Mouse (Mus musculus) brain, adult 2 months (tissue): Measurements from ENCODE around the gene Rfpl4.
"Not testable (repeated sequence)": the region's sequence is repeated elsewhere in the genome, so short reads cannot be mapped to it uniquely, and the experiment has no call there.

Experiments used
- DNase-seq: peaks from one replicate; pipeline ENCODE4 v3.0.0; 2011; ENCODE audit warnings: low read depth, low spot score

The Rfpl4 gene

GRCm38 (mm10) chr7:5080815-5081214, 35.9 kb downstream of the Rfpl4 start:
- no peak for DNase-seq

DNA sequence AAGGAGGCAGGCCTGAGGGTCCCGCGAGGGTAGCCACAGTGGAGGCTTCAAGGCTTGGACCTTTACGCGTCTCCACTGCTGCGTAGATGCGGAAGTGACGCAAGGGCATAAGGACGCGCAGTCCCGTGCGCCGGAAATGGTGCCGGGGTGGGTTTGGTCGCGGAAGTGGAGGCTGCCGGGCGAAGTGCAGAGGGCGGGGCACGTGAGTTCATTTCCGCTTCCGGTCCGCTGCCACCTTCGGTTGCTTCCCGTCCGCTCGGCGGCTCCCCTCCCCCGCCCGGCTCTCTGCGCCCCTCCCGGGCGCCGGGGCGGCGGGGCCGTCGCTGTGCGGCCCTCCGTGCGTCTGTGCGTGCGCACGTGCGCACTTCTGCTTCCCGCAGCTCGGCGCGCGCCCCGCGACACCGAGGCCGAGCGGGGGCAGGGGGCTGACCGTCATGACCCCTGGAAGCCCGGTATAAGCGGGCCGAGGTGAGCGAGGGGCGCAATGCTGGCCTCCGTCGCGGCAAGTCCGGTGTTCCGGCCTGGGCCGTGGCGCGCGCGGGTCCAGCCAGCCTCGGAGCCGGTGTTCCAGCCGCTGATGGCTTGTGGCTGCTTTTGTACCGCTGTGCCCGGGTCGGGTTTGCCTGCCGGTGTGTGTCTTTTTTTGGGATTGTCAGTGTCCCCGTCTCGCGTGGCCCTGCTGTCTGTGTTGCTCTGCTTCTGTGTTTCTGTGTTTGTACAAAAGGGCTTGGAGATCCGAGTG, 36.6 kb downstream of the Rfpl4 start, which contains the start of gene Epn1:
TSS of gene Epn1 (plus strand) at position 226 of the 742 bp plus-strand sequence.
- DNase-seq, result peak; percentile 99

- not testable (repeated sequence) for DNase-seq
These were observed 37.3 kb downstream of the Rfpl4 start for GRCm38 (mm10) chr7:5079365-5080009.

GRCm38 (mm10) chr7:5076931-5077330, 39.8 kb downstream of the Rfpl4 start:
- no peak for DNase-seq

GRCm38 (mm10) chr7:5074984-5075383, 41.8 kb downstream of the Rfpl4 start:
- no peak for DNase-seq

DNA sequence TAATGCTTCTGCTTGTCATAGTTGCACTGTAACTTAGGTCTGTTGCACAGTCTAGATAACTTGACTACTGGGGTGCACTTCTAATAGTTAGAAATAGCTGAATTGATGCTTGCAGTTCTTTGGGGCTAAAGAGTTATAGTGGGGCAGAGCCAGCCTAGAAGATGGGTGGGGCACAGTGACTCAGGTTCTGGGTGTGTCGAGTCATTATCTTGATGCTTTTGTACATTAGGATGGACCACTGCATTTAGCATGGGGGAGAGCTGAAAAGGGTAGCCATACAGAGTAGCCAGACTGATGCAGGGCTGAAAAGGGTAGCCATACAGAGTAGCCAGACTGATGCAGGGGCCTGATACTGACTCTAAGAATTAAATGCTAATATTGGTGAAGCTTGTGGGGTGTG, 43.2 kb downstream of the Rfpl4 start:
- DNase-seq, result no peak

- DNase-seq, result no peak
These were observed 51.9 kb downstream of the Rfpl4 start for GRCm38 (mm10) chr7:5064886-5065285.

GRCm38 (mm10) chr7:5062360-5063001, 54.3 kb downstream of the Rfpl4 start:
- DNase-seq, result peak; percentile 89

DNA sequence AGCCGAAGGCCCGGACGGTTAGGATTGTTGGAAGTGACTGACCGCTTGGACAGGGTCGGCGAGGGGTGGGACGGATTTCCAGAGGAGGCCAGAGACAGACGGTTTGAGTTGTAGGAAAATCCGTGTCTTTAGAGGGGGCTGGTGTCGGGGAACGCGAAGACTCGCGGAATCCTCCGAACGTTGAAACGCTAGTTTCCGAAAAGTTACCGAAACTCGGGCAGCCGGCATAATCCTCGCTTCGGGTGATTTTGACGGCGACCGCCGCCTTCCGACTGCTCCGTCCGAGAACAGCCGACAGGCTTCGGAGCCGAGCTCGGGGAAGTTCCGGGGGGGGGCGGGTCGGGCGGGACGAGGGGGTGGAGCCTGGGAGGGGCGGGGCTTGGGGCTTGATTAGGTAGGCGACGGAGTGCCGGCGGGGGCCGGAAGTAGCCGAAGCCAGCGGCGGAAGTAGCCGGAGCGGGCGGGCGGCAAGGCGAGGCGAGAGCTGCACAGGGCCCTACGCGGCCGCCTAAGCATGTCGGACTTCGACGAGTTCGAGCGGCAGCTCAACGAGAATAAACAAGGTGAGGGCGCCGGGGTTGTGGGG, 54.9 kb downstream of the Rfpl4 start, which contains the start of gene U2af2:
TSS of gene U2af2 (plus strand) at position 370 of the 586 bp plus-strand sequence.
- DNase-seq, result peak; percentile 97

GRCm38 (mm10) chr7:5060944-5061773, 55.6 kb downstream of the Rfpl4 start:
- DNase-seq, result peak; percentile 99

- peak; percentile 95 for DNase-seq
These were observed 56.5 kb downstream of the Rfpl4 start for GRCm38 (mm10) chr7:5060239-5060731.
